Mouse (Mus musculus) cerebellum, adult 2 months (tissue): ENCODE results near the gene Cplx3.

Source experiments
- CTCF ChIP-seq: fragments of 200-500 bp; IDR thresholded peaks from 2 replicates; pipeline ENCODE4 v1.5.1; 2011; ENCODE audit warnings: low read depth, mild to moderate bottlenecking, control low read depth, low read length, moderate library complexity, borderline replicate concordance; ENCODE audit not compliant: insufficient read depth
- POLR2A ChIP-seq: fragments of 200-500 bp; IDR thresholded peaks from 2 replicates; pipeline ENCODE4 v1.6.1; 2011; ENCODE audit warnings: low read length, control low read depth, borderline replicate concordance; ENCODE audit not compliant: insufficient read depth

- TF ChIP-seq CTCF (no peak), POLR2A (no peak)
Measured at GRCm38 (mm10) chr9:57650786-57651311, 44.8 kb upstream of the Cplx3 start.
